Mouse (Mus musculus): ENCODE measurements around the gene Ahnak.

- TF ChIP-seq CTCF (IDR thresholded peaks at IDR 0.05; ENCODE audit: low read depth, low read length), result no peak
- no peak for TF ChIP-seq POLR2A (IDR thresholded peaks at IDR 0.05; ENCODE audit: extremely low read depth, insufficient read depth, low read length)
Measured at GRCm38 (mm10) chr19:9117275-9117674, 128.2 kb downstream of the Ahnak start.
